Mouse (Mus musculus) forebrain, embryonic 15.5 days (tissue): ENCODE data around the gene Pex13. TPM values are rescaled to one million over a fixed set of nuclear protein-coding genes. Genes with fewer than 3 reads are reported as not detected.

Experiments
- ATAC-seq: fragments of 200-750 bp; cut with Nextera tagmentation; replicated peaks from 2 replicates; pipeline ENCODE4 v1.8.0; 2017; ENCODE audit warnings: mild to moderate bottlenecking, moderate TSS enrichment, moderate library complexity
- H3K27ac ChIP-seq: fragments of 300-500 bp; sonication (generic); replicated peaks from 2 replicates; pipeline ENCODE4 v1.5.1; 2015; ENCODE audit warnings: mild to moderate bottlenecking, inconsistent platforms
- H3K27me3 ChIP-seq: fragments of 300-500 bp; sonication (generic); 2 replicates; pipeline ENCODE4 v1.6.1; 2015; ENCODE audit warnings: inconsistent platforms
- H3K36me3 ChIP-seq: fragments of 300-500 bp; sonication (generic); 2 replicates; pipeline ENCODE4 v1.6.1; 2015; ENCODE audit warnings: mild to moderate bottlenecking, inconsistent platforms
- H3K4me1 ChIP-seq: fragments of 300-500 bp; sonication (generic); 2 replicates; pipeline ENCODE4 v1.6.1; 2015; ENCODE audit warnings: inconsistent platforms
- H3K4me2 ChIP-seq: fragments of 300-500 bp; sonication (generic); replicated peaks from 2 replicates; pipeline ENCODE4 v1.6.1; 2015; ENCODE audit warnings: mild to moderate bottlenecking, inconsistent platforms
- H3K4me3 ChIP-seq: fragments of 300-500 bp; sonication (generic); 2 replicates; pipeline ENCODE4 v1.5.1; 2015; ENCODE audit warnings: mild to moderate bottlenecking, inconsistent platforms
- H3K9ac ChIP-seq: fragments of 300-500 bp; sonication (generic); replicated peaks from 2 replicates; pipeline ENCODE4 v1.6.1; 2015; ENCODE audit warnings: mild to moderate bottlenecking, inconsistent platforms
- H3K9me3 ChIP-seq: fragments of 300-500 bp; sonication (generic); 2 replicates; pipeline ENCODE4 v1.6.1; 2016; ENCODE audit warnings: inconsistent platforms
- WGBS: fragments of 180-500 bp; shearing (Covaris S2); methylation state at CpG from one replicate; pipeline ENCODE4 v1.1.7; 2015; ENCODE audit warnings: mixed read lengths; 5-methylcytosine and 5-hydroxymethylcytosine counted together
- polyA plus RNA-seq: library from polyadenylated mRNA; unstranded; fragments of >200 nt; fragmentation: Nextera tagmentation; extraction: Ambion mirVana; gene quantifications from 2 replicates; pipeline ENCODE4 v1.2.1, GENCODE M21; 2015

Gene Pex13
- polyA plus RNA-seq, 1 experiment from 2014 or later = 36.4 TPM

- no peak overlapping the region for H3K4me2 ChIP-seq
- H3K9ac ChIP-seq = no peak overlapping the region
- no peaks in the 10 kb centered on the region for H3K4me1 ChIP-seq
- H3K9me3 ChIP-seq = no peaks in the 10 kb centered on the region
- no peak overlapping the region for H3K4me3 ChIP-seq
- peaks cover 52% of the 10 kb centered on the region for H3K36me3 ChIP-seq
- ATAC-seq = peak; percentile 67; the same call in 1 of the 2 replicates
- H3K27me3 ChIP-seq = no peaks in the 10 kb centered on the region
- no peak overlapping the region for H3K27ac ChIP-seq
- 57% methylated on average over 3 of the region's 3 CpGs for WGBS
Observed at GRCm38 (mm10) chr11:23679044-23679642, 13.4 kb upstream of the Pex13 start.

- H3K27me3 ChIP-seq = no peaks in the 10 kb centered on the region
- ATAC-seq = no peak
- whole genome bisulfite sequencing = 91% methylated on average over 5 of the region's 5 CpGs
- no peaks in the 10 kb centered on the region for H3K4me1 ChIP-seq
- no peak overlapping the region for H3K9ac ChIP-seq
- no peaks in the 10 kb centered on the region for H3K9me3 ChIP-seq
- no peak overlapping the region for H3K27ac ChIP-seq
- H3K4me3 ChIP-seq = no peak overlapping the region
- no peak overlapping the region for H3K4me2 ChIP-seq
- peaks cover 57% of the 10 kb centered on the region for H3K36me3 ChIP-seq
Observed at GRCm38 (mm10) chr11:23676100-23676499, 10.3 kb upstream of the Pex13 start.

GRCm38 (mm10) chr11:23672256-23672749 lies 6.5 kb upstream of the Pex13 start:
- peaks cover 36% of the 10 kb centered on the region for H3K36me3 ChIP-seq
- no peak for ATAC-seq
- peaks cover under 1% of the 10 kb centered on the region; the same call in 1 of the 2 replicates for H3K4me1 ChIP-seq
- no peak overlapping the region for H3K27ac ChIP-seq
- H3K4me3 ChIP-seq = no peak overlapping the region
- H3K4me2 ChIP-seq = no peak overlapping the region
- 89% methylated on average over 4 of the region's 4 CpGs for WGBS
- no peak overlapping the region for H3K9ac ChIP-seq
- H3K27me3 ChIP-seq = no peaks in the 10 kb centered on the region
- no peaks in the 10 kb centered on the region for H3K9me3 ChIP-seq

- WGBS = 15% methylated on average over 3 of the region's 3 CpGs
- H3K4me2 ChIP-seq = peak overlapping the region; percentile 66
- no peaks in the 10 kb centered on the region for H3K27me3 ChIP-seq
- no peak overlapping the region for H3K9ac ChIP-seq
- no peak overlapping the region for H3K27ac ChIP-seq
- no peak for ATAC-seq
- no peaks in the 10 kb centered on the region for H3K9me3 ChIP-seq
- H3K4me1 ChIP-seq = peaks cover 24% of the 10 kb centered on the region
- H3K4me3 ChIP-seq = peak overlapping the region; percentile 98
- 0 out of 2 replicates have a peak, but pooled peaks cover 2% of the 10 kb centered on the region for H3K36me3 ChIP-seq
Observed at GRCm38 (mm10) chr11:23667128-23667527, 1.4 kb upstream of the Pex13 start.

GRCm38 (mm10) chr11:23666526-23666925 lies 767 bp upstream of the Pex13 start:
- Histone ChIP-seq H3K4me3 (peak overlapping the region; percentile 98), H3K27ac (peak overlapping the region; percentile 98), H3K4me1 (peaks cover 24% of the 10 kb centered on the region), H3K4me2 (peak overlapping the region; percentile 66), H3K9me3 (no peaks in the 10 kb centered on the region), H3K36me3 (0 out of 2 replicates have a peak, but pooled peaks cover 2% of the 10 kb centered on the region), H3K27me3 (no peaks in the 10 kb centered on the region), H3K9ac (peak overlapping the region; percentile 87)
- WGBS = 6% methylated on average over 5 of the region's 5 CpGs
- no peak for ATAC-seq

- Histone ChIP-seq H3K27me3 (no peaks in the 10 kb centered on the region), H3K4me2 (peak within 1 kb of the TSS; percentile 66), H3K9me3 (no peaks in the 10 kb centered on the region), H3K4me1 (peaks cover 24% of the 10 kb centered on the region), H3K27ac (peak within 1 kb of the TSS; percentile 98), H3K9ac (peak within 1 kb of the TSS; percentile 87), H3K4me3 (peak within 1 kb of the TSS; percentile 98), H3K36me3 (no peaks in the 10 kb centered on the region)
- under 1% methylated on average over 36 of the region's 40 CpGs for WGBS
- no peak; the same call in 1 of the 2 replicates for ATAC-seq
Observed at GRCm38 (mm10) chr11:23665311-23665786, 410 bp downstream of the Pex13 start, which contains the start of gene Pus10. Gene Pus10, plus strand, starts transcription at chr11:23665674.

GRCm38 (mm10) chr11:23664232-23664631 lies 1.5 kb downstream of the Pex13 start:
- ATAC-seq = no peak
- no peaks in the 10 kb centered on the region for H3K36me3 ChIP-seq
- H3K4me3 ChIP-seq = no peak overlapping the region
- H3K27me3 ChIP-seq = no peaks in the 10 kb centered on the region
- no peak overlapping the region for H3K4me2 ChIP-seq
- no peaks in the 10 kb centered on the region for H3K9me3 ChIP-seq
- no peak overlapping the region for H3K9ac ChIP-seq
- H3K4me1 ChIP-seq = peaks cover 24% of the 10 kb centered on the region
- H3K27ac ChIP-seq = no peak overlapping the region

- no peak overlapping the region for H3K9ac ChIP-seq
- no peak overlapping the region for H3K4me3 ChIP-seq
- H3K27me3 ChIP-seq = no peaks in the 10 kb centered on the region
- no peaks in the 10 kb centered on the region for H3K36me3 ChIP-seq
- H3K27ac ChIP-seq = no peak overlapping the region
- no peak overlapping the region for H3K4me2 ChIP-seq
- H3K4me1 ChIP-seq = no peaks in the 10 kb centered on the region; the same call in 1 of the 2 replicates
- no peak for ATAC-seq
- WGBS = 85% methylated on average over 2 of the region's 2 CpGs
- H3K9me3 ChIP-seq = no peaks in the 10 kb centered on the region
Observed at GRCm38 (mm10) chr11:23657791-23658190, 8.0 kb downstream of the Pex13 start.

GRCm38 (mm10) chr11:23653666-23654065 lies 12.1 kb downstream of the Pex13 start:
- 35% methylated on average over 3 of the region's 3 CpGs for WGBS
- no peak for ATAC-seq
- Histone ChIP-seq H3K27me3 (no peaks in the 10 kb centered on the region), H3K4me2 (no peak overlapping the region), H3K9ac (no peak overlapping the region), H3K4me1 (no peaks in the 10 kb centered on the region), H3K27ac (no peak overlapping the region), H3K4me3 (no peak overlapping the region), H3K36me3 (peaks cover 19% of the 10 kb centered on the region), H3K9me3 (no peaks in the 10 kb centered on the region)

GRCm38 (mm10) chr11:23647835-23648234 lies 17.9 kb downstream of the Pex13 start:
- no peak for ATAC-seq
- WGBS = 94% methylated on average over 3 of the region's 3 CpGs
- Histone ChIP-seq H3K4me1 (no peaks in the 10 kb centered on the region), H3K4me3 (no peak overlapping the region), H3K36me3 (peaks cover 31% of the 10 kb centered on the region), H3K4me2 (no peak overlapping the region), H3K9ac (no peak overlapping the region), H3K27me3 (no peaks in the 10 kb centered on the region), H3K27ac (no peak overlapping the region), H3K9me3 (no peaks in the 10 kb centered on the region)

- H3K9me3 ChIP-seq = 0 out of 2 replicates have a peak, but pooled peaks cover 3% of the 10 kb centered on the region
Observed at GRCm38 (mm10) chr11:23647431-23647830, 18.3 kb downstream of the Pex13 start.

GRCm38 (mm10) chr11:23634573-23634972 lies 31.2 kb downstream of the Pex13 start:
- H3K36me3 ChIP-seq = no peaks in the 10 kb centered on the region
- ATAC-seq = no peak
- WGBS = 80% methylated on average over 8 of the region's 8 CpGs
- H3K4me1 ChIP-seq = peaks cover 31% of the 10 kb centered on the region
- no peak overlapping the region for H3K4me3 ChIP-seq
- H3K4me2 ChIP-seq = no peak overlapping the region
- H3K9me3 ChIP-seq = no peaks in the 10 kb centered on the region
- no peak overlapping the region for H3K9ac ChIP-seq
- no peak overlapping the region for H3K27ac ChIP-seq
- H3K27me3 ChIP-seq = no peaks in the 10 kb centered on the region

More at GRCm38 (mm10) chr11:23647431-23647830, 18.3 kb downstream of the Pex13 start:
- Histone ChIP-seq H3K27ac (no peak overlapping the region), H3K27me3 (no peaks in the 10 kb centered on the region), H3K4me3 (no peak overlapping the region), H3K4me1 (no peaks in the 10 kb centered on the region), H3K9ac (no peak overlapping the region), H3K36me3 (peaks cover 35% of the 10 kb centered on the region), H3K4me2 (no peak overlapping the region)
- ATAC-seq = no peak
